Mouse (Mus musculus) embryonic facial prominence, embryonic 13.5 days (tissue): Measurements from ENCODE around the gene Olfr1394. TPM values are rescaled to one million over a fixed set of nuclear protein-coding genes. Genes with fewer than 3 reads are reported as not detected.
"Not testable (repeated sequence)": the region's sequence is repeated elsewhere in the genome, so short reads cannot be mapped to it uniquely, and the experiment has no call there.

Experiments used
- ATAC-seq: fragments of 200-750 bp; cut with Nextera tagmentation; 2 replicates; pipeline ENCODE4 v1.8.0; 2017; ENCODE audit warnings: low read depth; ENCODE audit not compliant: insufficient number of reproducible peaks, insufficient read depth, low FRiP score, low TSS enrichment
- H3K27ac ChIP-seq: fragments of 300-500 bp; sonication (generic); 2 replicates; pipeline ENCODE4 v1.5.1; 2015; ENCODE audit warnings: moderate library complexity, mild to moderate bottlenecking, inconsistent platforms
- H3K27me3 ChIP-seq: fragments of 300-500 bp; sonication (generic); 2 replicates; pipeline ENCODE4 v1.6.1; 2015; ENCODE audit warnings: mild to moderate bottlenecking, inconsistent platforms
- H3K36me3 ChIP-seq: fragments of 300-500 bp; sonication (generic); 2 replicates; pipeline ENCODE4 v1.6.1; 2015; ENCODE audit warnings: mild to moderate bottlenecking, inconsistent platforms
- H3K4me1 ChIP-seq: fragments of 300-500 bp; sonication (generic); 2 replicates; pipeline ENCODE4 v1.6.1; 2015; ENCODE audit warnings: inconsistent platforms
- H3K4me2 ChIP-seq: fragments of 300-500 bp; sonication (generic); 2 replicates; pipeline ENCODE4 v1.6.1; 2015; ENCODE audit warnings: moderate library complexity, mild to moderate bottlenecking, inconsistent platforms
- H3K4me3 ChIP-seq: fragments of 300-500 bp; sonication (generic); 2 replicates; pipeline ENCODE4 v1.5.1; 2015; ENCODE audit warnings: mild to moderate bottlenecking, inconsistent platforms
- H3K9ac ChIP-seq: fragments of 300-500 bp; sonication (generic); 2 replicates; pipeline ENCODE4 v1.6.1; 2015; ENCODE audit warnings: mild to moderate bottlenecking, inconsistent platforms
- H3K9me3 ChIP-seq: fragments of 300-500 bp; sonication (generic); 2 replicates; pipeline ENCODE4 v1.6.1; 2016; ENCODE audit warnings: inconsistent platforms
- WGBS: fragments of 180-500 bp; shearing (Covaris S2); methylation state at CpG from one replicate; pipeline ENCODE4 v1.1.7; 2015; ENCODE audit warnings: mixed read lengths; 5-methylcytosine and 5-hydroxymethylcytosine counted together
- polyA plus RNA-seq: library from polyadenylated mRNA; unstranded; fragments of >200 nt; fragmentation: Nextera tagmentation; extraction: Ambion mirVana; gene quantifications from 2 replicates; pipeline ENCODE4 v1.2.1, GENCODE M21; 2015

Gene Olfr1394
- polyA plus RNA-seq, 1 experiment from 2014 or later = not detected

- H3K4me2 ChIP-seq = no peak overlapping the region
- H3K27ac ChIP-seq = no peak overlapping the region
- ATAC-seq = no peak
- H3K9ac ChIP-seq = no peak overlapping the region
- no peak overlapping the region for H3K4me3 ChIP-seq
- 87% methylated on average over 2 of the region's 2 CpGs for WGBS
- no peaks in the 10 kb centered on the region for H3K9me3 ChIP-seq
- no peaks in the 10 kb centered on the region for H3K4me1 ChIP-seq
- H3K36me3 ChIP-seq = no peaks in the 10 kb centered on the region
- no peaks in the 10 kb centered on the region for H3K27me3 ChIP-seq
Measured at GRCm38 (mm10) chr11:49156821-49157814, 2.9 kb downstream of the Olfr1394 start.

GRCm38 (mm10) chr11:49168839-49169611, 14.8 kb downstream of the Olfr1394 start:
- peak overlapping the region; percentile 51; the same call in 1 of the 2 replicates for H3K9ac ChIP-seq
- H3K4me2 ChIP-seq = peak overlapping the region; percentile 75
- 5% methylated on average over 50 of the region's 50 CpGs for WGBS
- H3K4me3 ChIP-seq = peak overlapping the region; percentile 41
- peaks cover 8% of the 10 kb centered on the region for H3K4me1 ChIP-seq
- H3K9me3 ChIP-seq = 0 out of 2 replicates have a peak, but pooled peaks cover 6% of the 10 kb centered on the region
- no peaks in the 10 kb centered on the region for H3K36me3 ChIP-seq
- no peak for ATAC-seq
- H3K27me3 ChIP-seq = peaks cover 37% of the 10 kb centered on the region
- no peak overlapping the region for H3K27ac ChIP-seq

DNA sequence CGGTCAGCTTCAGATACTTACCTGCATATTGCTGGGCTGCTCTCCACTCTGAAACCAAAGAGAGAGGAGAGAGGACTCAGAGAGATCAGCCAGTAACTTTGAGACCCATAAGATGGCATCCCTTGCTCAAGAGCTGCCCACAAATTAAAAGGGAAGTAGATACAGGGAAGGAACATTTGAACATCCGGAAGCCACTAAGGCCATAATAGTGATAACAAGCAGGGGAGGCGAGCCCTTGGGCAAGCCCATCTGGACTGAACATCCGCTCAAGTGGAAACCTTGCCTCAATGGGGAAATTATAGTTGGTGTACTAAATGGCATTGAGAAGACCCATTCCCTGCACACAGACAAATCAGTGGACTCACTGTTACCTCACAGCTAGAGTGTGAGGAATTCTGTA, 16.4 kb downstream of the Olfr1394 start:
- Histone ChIP-seq H3K9me3 (0 out of 2 replicates have a peak, but pooled peaks cover 6% of the 10 kb centered on the region), H3K4me3 (no peak overlapping the region), H3K4me2 (no peak overlapping the region), H3K27ac (no peak overlapping the region), H3K4me1 (peaks cover 8% of the 10 kb centered on the region), H3K9ac (no peak overlapping the region), H3K36me3 (no peaks in the 10 kb centered on the region), H3K27me3 (peaks cover 37% of the 10 kb centered on the region)
- no peak for ATAC-seq
- WGBS = 90% methylated on average over 4 of the region's 4 CpGs

GRCm38 (mm10) chr11:49175345-49175744, 21.2 kb downstream of the Olfr1394 start:
- Histone ChIP-seq H3K4me1 (no peaks in the 10 kb centered on the region), H3K4me3 (no peak overlapping the region), H3K9ac (no peak overlapping the region), H3K9me3 (no peaks in the 10 kb centered on the region), H3K27ac (no peak overlapping the region), H3K4me2 (no peak overlapping the region), H3K27me3 (peaks cover 8% of the 10 kb centered on the region), H3K36me3 (no peaks in the 10 kb centered on the region)
- ATAC-seq = no peak
- WGBS = 83% methylated on average over 8 of the region's 8 CpGs

DNA sequence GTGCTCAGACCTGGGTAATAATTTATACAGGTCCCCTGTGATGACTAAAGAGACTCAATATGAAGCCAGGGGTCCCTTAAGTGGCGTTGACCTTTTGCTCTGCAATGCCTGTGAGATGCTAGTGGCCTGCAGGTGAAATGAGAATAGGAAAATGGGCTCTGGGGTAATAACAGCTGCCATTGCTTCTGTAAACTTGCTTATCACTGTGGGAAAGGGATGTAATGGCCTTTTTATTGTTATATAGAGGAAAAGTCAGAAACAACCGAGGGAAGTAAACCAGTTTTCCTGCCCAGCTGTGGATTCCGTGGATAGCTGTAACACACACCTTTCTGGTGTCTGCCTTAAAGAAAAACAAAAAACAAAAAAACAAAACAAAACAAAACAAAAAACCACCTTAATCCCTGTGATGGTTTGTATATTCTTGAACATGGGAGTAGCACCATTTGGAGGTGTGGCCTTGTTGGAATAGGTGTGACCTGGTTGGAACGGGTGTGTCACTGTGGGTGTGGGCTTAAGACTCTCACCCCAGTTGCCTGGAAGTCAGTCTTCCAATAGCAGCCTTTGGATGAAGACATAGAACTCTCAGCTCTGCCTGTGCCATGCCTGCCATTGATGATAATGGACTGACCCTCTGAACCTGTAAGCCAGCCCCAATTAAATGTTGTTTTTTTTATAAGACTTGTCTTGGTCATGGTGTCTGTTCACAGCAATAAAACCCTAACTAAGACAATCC, 22.0 kb downstream of the Olfr1394 start:
- not testable (repeated sequence) for ATAC-seq, H3K9ac ChIP-seq, H3K27ac ChIP-seq, H3K36me3 ChIP-seq, H3K27me3 ChIP-seq, H3K4me1 ChIP-seq, H3K4me3 ChIP-seq, H3K9me3 ChIP-seq, H3K4me2 ChIP-seq
- 82% methylated on average over 4 of the region's 4 CpGs for WGBS

DNA sequence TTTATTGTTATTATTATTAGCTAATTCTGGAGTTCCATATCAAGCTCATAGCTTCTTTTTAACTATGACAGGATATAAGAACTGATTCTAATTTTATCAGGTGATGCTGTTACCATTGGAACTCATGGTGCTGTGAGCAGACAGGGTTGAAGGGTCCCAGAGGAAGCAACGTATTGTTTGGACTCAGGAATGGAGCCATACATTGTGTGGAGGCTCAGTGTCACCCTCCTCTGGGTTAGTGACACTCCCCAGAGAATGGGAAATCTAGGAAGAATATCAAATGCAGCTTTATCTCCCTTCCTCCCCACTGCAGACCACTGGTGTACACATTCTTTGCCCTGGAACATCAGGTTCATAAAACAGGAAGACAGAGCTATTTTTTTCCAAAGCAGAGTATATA, 29.0 kb downstream of the Olfr1394 start:
- ATAC-seq = no peak

DNA sequence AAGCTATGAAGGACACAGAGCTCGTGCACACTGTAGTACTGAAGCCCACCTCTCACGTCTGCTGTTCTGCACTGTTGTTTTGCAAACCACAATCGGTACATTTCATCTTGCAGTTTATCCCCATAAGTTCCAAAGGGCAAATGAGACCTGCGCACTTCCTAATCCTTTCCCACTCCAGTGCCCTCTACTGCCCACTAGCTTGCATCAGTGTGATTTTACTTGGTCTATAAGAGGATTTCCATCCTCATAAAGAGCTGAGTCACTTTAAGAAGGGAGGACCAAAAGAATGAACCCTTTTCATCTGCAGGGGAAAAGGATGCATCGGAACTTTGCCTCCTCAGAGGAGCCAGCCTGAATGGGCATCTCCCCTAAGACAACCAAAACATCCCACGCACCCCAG, 32.3 kb downstream of the Olfr1394 start:
- H3K27me3 ChIP-seq = peaks cover 18% of the 10 kb centered on the region
- ATAC-seq = no peak
- no peak overlapping the region for H3K4me2 ChIP-seq
- H3K9me3 ChIP-seq = no peaks in the 10 kb centered on the region
- no peak overlapping the region for H3K27ac ChIP-seq
- WGBS = 82% methylated on average over 6 of the region's 6 CpGs
- H3K4me1 ChIP-seq = no peaks in the 10 kb centered on the region
- no peak overlapping the region for H3K4me3 ChIP-seq
- H3K9ac ChIP-seq = no peak overlapping the region
- no peaks in the 10 kb centered on the region for H3K36me3 ChIP-seq

More for the DNA sequence above, 29.0 kb downstream of the Olfr1394 start:
- no peaks in the 10 kb centered on the region for H3K4me1 ChIP-seq
- no peaks in the 10 kb centered on the region for H3K36me3 ChIP-seq
- no peak overlapping the region for H3K4me2 ChIP-seq
- H3K9me3 ChIP-seq = no peaks in the 10 kb centered on the region
- WGBS = 63% methylated on average over 1 of the region's 1 CpGs
- no peak overlapping the region for H3K9ac ChIP-seq
- no peak overlapping the region for H3K4me3 ChIP-seq
- H3K27ac ChIP-seq = no peak overlapping the region
- peaks cover 18% of the 10 kb centered on the region for H3K27me3 ChIP-seq

DNA sequence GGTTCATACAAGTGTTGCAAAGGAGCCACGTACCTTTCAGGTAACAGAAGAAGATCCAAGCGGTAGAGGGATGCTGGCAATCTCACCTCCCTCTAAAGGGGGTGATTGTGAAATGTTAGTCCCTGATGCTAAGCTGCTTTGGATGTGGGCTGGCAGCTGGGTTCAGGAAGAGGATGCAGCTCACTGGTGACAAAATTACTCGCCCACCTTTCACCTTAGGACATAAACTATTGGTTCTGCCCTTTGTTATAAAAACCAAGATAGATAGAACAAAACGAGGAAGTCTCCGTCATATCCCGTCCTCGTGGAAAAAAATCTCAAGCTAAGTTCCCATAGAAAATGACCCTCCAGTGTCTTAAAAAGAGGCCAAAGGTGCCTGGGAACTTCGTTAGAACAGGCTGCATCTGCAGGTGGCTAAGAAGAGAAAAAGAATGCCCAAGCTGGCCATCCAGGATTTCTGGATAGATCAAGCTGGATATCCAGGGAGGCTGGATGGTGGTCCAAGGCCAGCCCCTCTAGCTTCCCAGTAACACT, 32.8 kb downstream of the Olfr1394 start, which contains the start of gene Btnl9:
TSS of gene Btnl9 (minus strand) at position 205 of the 534 bp plus-strand sequence.
- Histone ChIP-seq H3K27me3 (peaks cover 18% of the 10 kb centered on the region), H3K4me2 (no peak within 1 kb of the TSS), H3K36me3 (no peaks in the 10 kb centered on the region), H3K4me3 (no peak within 1 kb of the TSS), H3K9me3 (no peaks in the 10 kb centered on the region), H3K4me1 (no peaks in the 10 kb centered on the region), H3K9ac (peak within 1 kb of the TSS; percentile 16; the same call in 1 of the 2 replicates), H3K27ac (no peak within 1 kb of the TSS)
- 76% methylated on average over 8 of the region's 8 CpGs for WGBS
- no peak for ATAC-seq

GRCm38 (mm10) chr11:49187701-49188100, 33.5 kb downstream of the Olfr1394 start:
- no peak for ATAC-seq
- peaks cover 18% of the 10 kb centered on the region for H3K27me3 ChIP-seq
- H3K9me3 ChIP-seq = no peaks in the 10 kb centered on the region
- 80% methylated on average over 10 of the region's 10 CpGs for WGBS
- H3K4me1 ChIP-seq = no peaks in the 10 kb centered on the region
- H3K4me2 ChIP-seq = no peak overlapping the region
- no peak overlapping the region for H3K27ac ChIP-seq
- H3K4me3 ChIP-seq = no peak overlapping the region
- no peaks in the 10 kb centered on the region for H3K36me3 ChIP-seq
- 0 out of 2 replicates have a peak overlapping the region, but pooled peaks have one; percentile 16 for H3K9ac ChIP-seq

DNA sequence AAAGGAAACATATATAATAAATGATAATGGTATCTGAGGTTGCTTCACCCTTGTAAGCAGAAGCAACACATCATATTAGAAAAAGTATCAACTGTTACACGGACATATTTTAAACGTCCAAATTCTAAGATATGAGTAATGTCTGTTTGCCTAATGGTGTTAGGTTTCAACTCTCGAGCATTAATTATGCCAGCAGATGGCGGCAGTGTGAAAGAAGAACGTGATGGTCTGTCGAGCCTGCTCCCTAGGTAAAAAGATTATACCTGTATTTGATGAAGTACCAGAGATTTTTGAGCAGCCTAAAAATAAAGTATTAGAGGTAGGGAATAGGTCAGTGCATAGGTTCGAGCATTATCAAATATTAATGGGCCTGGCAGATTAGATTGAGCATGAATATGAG, 35.6 kb downstream of the Olfr1394 start:
- Histone ChIP-seq H3K27me3 (peaks cover 13% of the 10 kb centered on the region; the same call in 1 of the 2 replicates), H3K4me2 (no peak overlapping the region), H3K9ac (no peak overlapping the region), H3K36me3 (no peaks in the 10 kb centered on the region), H3K9me3 (no peaks in the 10 kb centered on the region), H3K4me1 (no peaks in the 10 kb centered on the region), H3K4me3 (no peak overlapping the region), H3K27ac (no peak overlapping the region)
- WGBS = 5% methylated on average over 7 of the region's 7 CpGs
- no peak for ATAC-seq

DNA sequence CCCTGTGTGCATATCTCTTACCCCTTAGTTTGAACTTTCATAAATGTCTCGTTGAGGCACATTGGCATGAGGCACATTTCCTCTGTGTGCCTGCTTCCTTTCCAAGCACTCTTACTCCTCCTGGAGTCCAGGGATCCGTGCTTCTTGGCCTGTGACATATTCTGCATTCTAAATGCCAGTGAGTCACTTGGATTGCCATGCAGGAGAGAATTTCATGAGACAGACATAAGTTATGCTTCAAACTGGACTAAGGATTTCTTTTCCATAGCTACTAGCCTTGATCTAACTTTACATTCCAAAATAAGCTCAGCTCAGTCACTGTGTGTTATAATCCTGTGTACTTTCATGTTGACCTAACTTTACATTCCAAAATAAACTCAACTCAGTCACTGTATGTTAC, 36.9 kb downstream of the Olfr1394 start:
- no peaks in the 10 kb centered on the region for H3K36me3 ChIP-seq
- H3K4me1 ChIP-seq = no peaks in the 10 kb centered on the region
- no peak overlapping the region for H3K27ac ChIP-seq
- WGBS = 59% methylated on average over 2 of the region's 2 CpGs
- no peak overlapping the region for H3K4me2 ChIP-seq
- H3K9me3 ChIP-seq = no peaks in the 10 kb centered on the region
- no peak overlapping the region for H3K9ac ChIP-seq
- no peak for ATAC-seq
- H3K4me3 ChIP-seq = no peak overlapping the region
- H3K27me3 ChIP-seq = peaks cover 12% of the 10 kb centered on the region; the same call in 1 of the 2 replicates
